Mouse (Mus musculus): ENCODE measurements around the gene Stk26. TPM values are rescaled to one million over a fixed set of nuclear protein-coding genes. Genes with fewer than 3 reads are reported as not detected.

The Stk26 gene
- polyA plus RNA-seq, 1 experiment: 1.7 TPM

- TF ChIP-seq CTCF (IDR thresholded peaks at IDR 0.05; ENCODE audit: borderline replicate concordance, extremely low read depth, insufficient read depth, insufficient read length) (no peak), POLR2A (IDR thresholded peaks at IDR 0.05; ENCODE audit: borderline replicate concordance, extremely low read depth, insufficient read depth, insufficient read length, poor library complexity, severe bottlenecking) (no peak)
- no peak for DNase-seq (ENCODE audit: low read depth)
Measured at GRCm38 (mm10) chrX:50850428-50851184, 9.8 kb downstream of the Stk26 start.

- DNase-seq (ENCODE audit: low read depth): no peak
- no peak for TF ChIP-seq POLR2A (IDR thresholded peaks at IDR 0.05; ENCODE audit: borderline replicate concordance, extremely low read depth, insufficient read depth, insufficient read length, poor library complexity, severe bottlenecking)
- no peak for TF ChIP-seq CTCF (IDR thresholded peaks at IDR 0.05; ENCODE audit: borderline replicate concordance, extremely low read depth, insufficient read depth, insufficient read length)
Measured at GRCm38 (mm10) chrX:50863771-50864170, 22.9 kb downstream of the Stk26 start.

GRCm38 (mm10) chrX:50864734-50865133 is 23.9 kb downstream of the Stk26 start:
- TF ChIP-seq CTCF (IDR thresholded peaks at IDR 0.05; ENCODE audit: borderline replicate concordance, extremely low read depth, insufficient read depth, insufficient read length) (no peak), POLR2A (IDR thresholded peaks at IDR 0.05; ENCODE audit: borderline replicate concordance, extremely low read depth, insufficient read depth, insufficient read length, poor library complexity, severe bottlenecking) (no peak)

GRCm38 (mm10) chrX:50874246-50875002 is 33.6 kb downstream of the Stk26 start:
- TF ChIP-seq CTCF (IDR thresholded peaks at IDR 0.05; ENCODE audit: borderline replicate concordance, extremely low read depth, insufficient read depth, insufficient read length) (no peak), POLR2A (IDR thresholded peaks at IDR 0.05; ENCODE audit: borderline replicate concordance, extremely low read depth, insufficient read depth, insufficient read length, poor library complexity, severe bottlenecking) (no peak)
- DNase-seq (ENCODE audit: low read depth): no peak

More at GRCm38 (mm10) chrX:50864734-50865133, 23.9 kb downstream of the Stk26 start:
- DNase-seq (ENCODE audit: low read depth): no peak

- DNase-seq (ENCODE audit: low read depth): peak; percentile 8
- no peak for TF ChIP-seq POLR2A (IDR thresholded peaks at IDR 0.05; ENCODE audit: borderline replicate concordance, extremely low read depth, insufficient read depth, insufficient read length, poor library complexity, severe bottlenecking)
- TF ChIP-seq CTCF (IDR thresholded peaks at IDR 0.05; ENCODE audit: borderline replicate concordance, extremely low read depth, insufficient read depth, insufficient read length): no peak
Measured at GRCm38 (mm10) chrX:50887999-50888398, 47.2 kb downstream of the Stk26 start.

GRCm38 (mm10) chrX:50903497-50903896 is 62.6 kb downstream of the Stk26 start:
- no peak for DNase-seq (ENCODE audit: low read depth)
- no peak for TF ChIP-seq POLR2A (IDR thresholded peaks at IDR 0.05; ENCODE audit: borderline replicate concordance, extremely low read depth, insufficient read depth, insufficient read length, poor library complexity, severe bottlenecking)

- TF ChIP-seq POLR2A (IDR thresholded peaks at IDR 0.05; ENCODE audit: borderline replicate concordance, extremely low read depth, insufficient read depth, insufficient read length, poor library complexity, severe bottlenecking) (no peak), CTCF (IDR thresholded peaks at IDR 0.05; ENCODE audit: borderline replicate concordance, extremely low read depth, insufficient read depth, insufficient read length) (no peak)
- no peak for DNase-seq (ENCODE audit: low read depth)
Measured at GRCm38 (mm10) chrX:50909915-50910314, 69.1 kb downstream of the Stk26 start.

GRCm38 (mm10) chrX:50917389-50917788 is 76.5 kb downstream of the Stk26 start:
- TF ChIP-seq CTCF (IDR thresholded peaks at IDR 0.05; ENCODE audit: borderline replicate concordance, extremely low read depth, insufficient read depth, insufficient read length) (no peak), POLR2A (IDR thresholded peaks at IDR 0.05; ENCODE audit: borderline replicate concordance, extremely low read depth, insufficient read depth, insufficient read length, poor library complexity, severe bottlenecking) (no peak)
- no peak for DNase-seq (ENCODE audit: low read depth)

- no peak for DNase-seq (ENCODE audit: low read depth)
- TF ChIP-seq CTCF (IDR thresholded peaks at IDR 0.05; ENCODE audit: borderline replicate concordance, extremely low read depth, insufficient read depth, insufficient read length) (no peak), POLR2A (IDR thresholded peaks at IDR 0.05; ENCODE audit: borderline replicate concordance, extremely low read depth, insufficient read depth, insufficient read length, poor library complexity, severe bottlenecking) (no peak)
Measured at GRCm38 (mm10) chrX:50918754-50919153, 77.9 kb downstream of the Stk26 start.

- TF ChIP-seq CTCF (IDR thresholded peaks at IDR 0.05; ENCODE audit: borderline replicate concordance, extremely low read depth, insufficient read depth, insufficient read length): peak; percentile 37; the same call in 1 of the 2 replicates
- no peak for TF ChIP-seq POLR2A (IDR thresholded peaks at IDR 0.05; ENCODE audit: borderline replicate concordance, extremely low read depth, insufficient read depth, insufficient read length, poor library complexity, severe bottlenecking)
- DNase-seq (ENCODE audit: low read depth): peak; percentile 42
Measured at GRCm38 (mm10) chrX:50924629-50925364, 84.0 kb downstream of the Stk26 start.

GRCm38 (mm10) chrX:50926893-50927545 is 86.2 kb downstream of the Stk26 start:
- no peak for DNase-seq (ENCODE audit: low read depth)
- TF ChIP-seq POLR2A (IDR thresholded peaks at IDR 0.05; ENCODE audit: borderline replicate concordance, extremely low read depth, insufficient read depth, insufficient read length, poor library complexity, severe bottlenecking) (no peak), CTCF (IDR thresholded peaks at IDR 0.05; ENCODE audit: borderline replicate concordance, extremely low read depth, insufficient read depth, insufficient read length) (no peak)
